Mouse (Mus musculus) monocyte, adult 2 months (primary cell): ENCODE measurements at regions not wholly inside any gene's neighbourhood (a gene's known extent, or its start where the extent isn't known, plus 50 kb on each side); places are given as distances from the start of the nearest gene placed in this dataset.

Experiments used
- DNase-seq, 2 experiments: peaks; one replicate each; pipeline ENCODE4 v3.0.0; 2022; ENCODE audit warnings: low spot score in 2 of 2, low read depth in 1 of 2

DNA sequence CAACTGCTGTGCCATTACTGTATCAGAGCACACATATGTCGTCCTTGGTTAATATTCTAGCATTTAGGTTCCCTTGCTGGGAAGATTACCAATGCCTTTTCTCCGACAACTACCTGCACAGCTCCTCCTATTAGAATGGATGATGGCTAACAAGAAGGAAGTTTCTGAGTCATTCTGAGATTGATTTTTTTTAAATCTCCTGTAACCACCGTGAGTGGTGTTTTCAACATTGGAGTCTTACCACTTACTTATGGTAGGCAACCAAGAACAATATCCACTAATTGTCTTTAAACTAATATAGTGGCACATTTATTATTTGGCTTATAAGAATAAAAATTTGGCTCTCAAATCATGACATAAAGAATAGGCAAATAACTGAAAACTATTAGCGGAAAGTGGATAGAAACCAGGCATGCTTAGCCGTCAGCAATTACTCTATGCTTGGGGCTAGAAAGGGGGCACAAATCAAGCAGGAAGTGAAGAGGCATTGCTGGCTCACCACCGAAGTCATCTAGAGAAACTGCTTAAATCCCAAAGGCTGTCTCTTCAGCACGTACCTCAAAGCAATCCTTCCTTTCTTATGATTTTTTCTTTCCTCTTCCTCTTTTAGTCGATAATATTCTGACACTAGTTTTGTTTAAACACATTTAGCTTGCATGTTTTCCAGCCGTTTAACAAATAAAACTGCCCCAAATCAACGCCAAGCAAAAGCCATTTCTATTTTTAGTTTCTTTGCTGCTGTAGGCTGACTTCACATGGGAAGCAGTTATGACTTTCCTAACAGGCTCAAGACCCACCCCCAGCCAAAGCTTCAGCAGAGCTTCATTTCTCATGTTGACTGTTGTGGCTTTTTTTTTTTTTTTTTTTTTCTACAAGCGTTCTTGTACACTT lies 484.8 kb upstream of the Gm7489 start:
- peak; percentile 11 to 26 for DNase-seq

DNA sequence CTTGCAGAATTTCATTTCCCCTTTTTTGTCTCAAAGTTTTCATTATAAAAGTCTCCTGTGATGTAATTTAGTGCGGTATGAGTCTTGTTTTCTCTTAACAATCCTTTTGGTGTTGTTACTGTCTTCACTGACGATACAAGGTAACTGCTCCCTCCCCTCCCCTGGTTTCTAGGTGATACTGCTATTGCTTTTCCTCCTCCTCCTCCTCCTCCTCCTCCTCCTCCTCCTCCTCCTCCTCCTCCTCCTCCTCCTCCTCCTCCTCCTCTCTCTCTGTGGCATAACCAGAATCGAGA lies 484.2 kb upstream of the Gm7489 start:
- DNase-seq: no peak
